Mouse (Mus musculus): ENCODE data around the gene Fscn1. TPM values are rescaled to one million over a fixed set of nuclear protein-coding genes. Genes with fewer than 3 reads are reported as not detected.

Gene Fscn1
- polyA plus RNA-seq, 1 experiment: 139 TPM

DNA sequence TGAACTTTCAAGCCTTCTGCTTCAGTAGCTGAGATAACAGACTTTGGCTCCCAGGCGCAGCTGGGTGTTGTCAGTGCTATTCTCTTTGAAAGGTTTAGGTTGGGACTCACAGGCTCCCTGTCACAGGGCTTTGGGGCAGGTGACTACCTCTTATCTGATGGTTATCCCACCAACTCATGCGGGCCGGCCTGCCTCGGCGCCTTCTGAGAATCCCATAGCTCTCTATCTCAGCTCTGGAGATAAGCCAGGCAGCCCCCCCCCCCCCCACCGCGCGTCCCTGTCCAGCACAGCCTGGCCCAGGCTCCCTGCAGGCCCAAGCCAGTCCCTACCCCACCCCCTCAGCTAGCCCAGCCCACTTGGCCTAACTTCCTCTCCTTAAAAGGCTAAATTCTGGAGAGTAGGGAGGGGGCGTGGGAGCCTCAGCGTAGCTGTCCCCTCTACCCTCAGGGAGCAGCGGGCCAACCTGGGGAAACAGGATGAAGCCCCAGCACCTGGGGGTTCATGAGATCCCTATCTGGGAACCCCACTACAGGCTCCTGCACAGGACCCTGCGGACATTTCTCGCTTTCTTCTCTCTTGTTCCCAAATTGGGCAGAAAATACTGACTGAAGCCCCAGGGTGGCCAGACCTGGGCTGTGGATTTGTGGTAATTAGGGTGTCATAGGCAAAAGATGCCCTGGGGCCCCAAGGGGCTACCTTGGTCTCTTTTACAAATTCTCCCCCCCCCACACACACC is 33.8 kb upstream of the Fscn1 start:
- Histone ChIP-seq H3K9me3 (replicated peaks; ENCODE audit: control insufficient read depth, insufficient read depth, low read length, poor library complexity, severe bottlenecking) (no peaks in the 10 kb centered on the region), H3K9ac (ENCODE audit: low read depth, poor library complexity, severe bottlenecking) (peak overlapping the region; percentile 43), H3K36me3 (ENCODE audit: control insufficient read depth, insufficient read depth, low read length, poor library complexity, severe bottlenecking) (no peaks in the 10 kb centered on the region), H3K27me3 (ENCODE audit: control insufficient read depth, insufficient read depth, low read length, poor library complexity, severe bottlenecking) (no peaks in the 10 kb centered on the region), H3K27ac (ENCODE audit: insufficient read depth, low read length) (peak overlapping the region; percentile 95; the same call in 1 of the 2 replicates), H3K4me1 (ENCODE audit: control insufficient read depth, insufficient read depth, low read length) (peaks cover 15% of the 10 kb centered on the region), H3K4me3 (ENCODE audit: low read depth, low read length) (no peak overlapping the region)
- TF ChIP-seq CTCF (IDR thresholded peaks at IDR 0.05; ENCODE audit: low read depth, low read length) (no peak), EP300 (IDR thresholded peaks at IDR 0.05; ENCODE audit: insufficient read depth, low read depth, low read length) (peak; percentile 45; the same call in 1 of the 2 replicates)

- Histone ChIP-seq H3K9me3 (replicated peaks; ENCODE audit: control insufficient read depth, insufficient read depth, low read length, poor library complexity, severe bottlenecking) (no peaks in the 10 kb centered on the region), H3K9ac (ENCODE audit: low read depth, poor library complexity, severe bottlenecking) (peak overlapping the region; percentile 43), H3K36me3 (ENCODE audit: control insufficient read depth, insufficient read depth, low read length, poor library complexity, severe bottlenecking) (no peaks in the 10 kb centered on the region), H3K27me3 (ENCODE audit: control insufficient read depth, insufficient read depth, low read length, poor library complexity, severe bottlenecking) (no peaks in the 10 kb centered on the region), H3K4me1 (ENCODE audit: control insufficient read depth, insufficient read depth, low read length) (peaks cover 17% of the 10 kb centered on the region), H3K4me3 (ENCODE audit: low read depth, low read length) (no peak overlapping the region), H3K27ac (ENCODE audit: insufficient read depth, low read length) (peak overlapping the region; percentile 82)
- TF ChIP-seq CTCF (IDR thresholded peaks at IDR 0.05; ENCODE audit: low read depth, low read length) (no peak), EP300 (IDR thresholded peaks at IDR 0.05; ENCODE audit: insufficient read depth, low read depth, low read length) (no peak), POLR2A (IDR thresholded peaks at IDR 0.05; ENCODE audit: insufficient read depth, low read length) (no peak)
Observed at GRCm38 (mm10) chr5:142926940-142927228, 33.3 kb upstream of the Fscn1 start.

DNA sequence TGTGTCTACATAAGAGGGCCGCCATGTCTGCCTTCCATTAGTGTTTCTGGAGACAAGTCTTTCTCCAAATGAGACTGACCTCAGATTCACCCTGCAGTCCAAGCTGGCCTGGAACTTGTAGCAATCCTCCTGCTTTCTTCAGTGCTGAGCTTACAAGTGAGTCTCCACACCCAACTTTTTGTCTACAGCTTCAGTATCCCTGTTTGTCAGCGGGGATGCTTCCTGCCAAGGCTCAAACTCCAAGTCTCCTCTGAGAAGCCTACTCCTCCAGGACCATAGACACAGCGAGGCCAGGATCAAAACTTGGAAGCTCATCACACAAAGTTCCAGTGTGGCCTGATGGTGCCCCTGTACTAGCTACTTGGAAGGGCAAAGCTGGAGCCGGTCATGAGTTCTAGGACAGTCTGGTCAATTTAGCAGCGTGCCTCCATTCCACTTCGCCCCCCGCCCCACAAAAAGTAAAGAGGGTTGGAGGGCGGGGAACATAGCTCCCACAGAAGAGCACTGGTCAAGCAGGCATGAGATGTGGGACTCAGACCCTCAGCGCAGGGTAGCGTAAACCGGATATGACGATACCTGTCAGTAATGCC is 32.7 kb upstream of the Fscn1 start:
- TF ChIP-seq POLR2A (IDR thresholded peaks at IDR 0.05; ENCODE audit: insufficient read depth, low read length): no peak
- TF ChIP-seq CTCF (IDR thresholded peaks at IDR 0.05; ENCODE audit: low read depth, low read length): no peak
- no peak for TF ChIP-seq EP300 (IDR thresholded peaks at IDR 0.05; ENCODE audit: insufficient read depth, low read depth, low read length)
- Histone ChIP-seq H3K4me3 (ENCODE audit: low read depth, low read length) (no peak overlapping the region), H3K9ac (ENCODE audit: low read depth, poor library complexity, severe bottlenecking) (peak overlapping the region; percentile 43; the same call in 1 of the 2 replicates), H3K4me1 (ENCODE audit: control insufficient read depth, insufficient read depth, low read length) (peaks cover 20% of the 10 kb centered on the region), H3K27ac (ENCODE audit: insufficient read depth, low read length) (peak overlapping the region; percentile 82), H3K27me3 (ENCODE audit: control insufficient read depth, insufficient read depth, low read length, poor library complexity, severe bottlenecking) (no peaks in the 10 kb centered on the region), H3K36me3 (ENCODE audit: control insufficient read depth, insufficient read depth, low read length, poor library complexity, severe bottlenecking) (no peaks in the 10 kb centered on the region), H3K9me3 (replicated peaks; ENCODE audit: control insufficient read depth, insufficient read depth, low read length, poor library complexity, severe bottlenecking) (no peaks in the 10 kb centered on the region)

DNA sequence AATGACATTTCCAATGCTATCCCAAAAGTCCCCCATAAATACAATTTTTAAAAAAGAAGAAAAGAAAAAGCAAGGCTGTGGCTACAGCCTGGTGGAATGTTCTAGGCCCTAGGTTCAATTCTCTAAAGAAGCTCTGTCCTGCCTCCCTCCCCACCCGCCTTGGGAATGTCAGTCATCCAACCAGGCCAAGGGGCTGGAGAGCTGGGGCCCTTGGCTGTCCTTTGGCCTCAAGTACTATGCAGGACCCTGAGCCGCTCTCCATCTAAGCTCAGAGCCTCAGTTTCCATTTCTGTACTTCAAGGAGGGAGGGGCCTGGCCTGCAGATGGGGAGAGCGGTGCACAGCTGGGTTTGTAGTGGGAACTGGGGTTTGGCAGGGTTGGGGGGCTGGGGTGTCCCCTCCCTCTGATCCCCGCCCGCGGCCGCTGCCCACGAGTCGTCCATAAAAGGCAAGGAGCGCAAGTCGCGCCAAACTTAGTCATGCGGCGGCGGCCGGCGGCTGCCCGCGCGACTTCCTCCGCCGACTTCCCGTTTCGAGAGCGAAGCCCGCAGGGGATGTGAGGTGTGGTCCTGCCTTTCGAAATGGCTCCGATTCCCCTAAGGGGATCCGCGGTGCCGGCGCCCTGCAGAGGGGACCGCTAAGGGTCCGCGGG is 31.3 kb upstream of the Fscn1 start:
- H3K27me3 ChIP-seq (ENCODE audit: control insufficient read depth, insufficient read depth, low read length, poor library complexity, severe bottlenecking): no peaks in the 10 kb centered on the region
- no peak for TF ChIP-seq EP300 (IDR thresholded peaks at IDR 0.05; ENCODE audit: insufficient read depth, low read depth, low read length)
- no peak for TF ChIP-seq CTCF (IDR thresholded peaks at IDR 0.05; ENCODE audit: low read depth, low read length)
- TF ChIP-seq POLR2A (IDR thresholded peaks at IDR 0.05; ENCODE audit: insufficient read depth, low read length): no peak
- no peaks in the 10 kb centered on the region for H3K9me3 ChIP-seq (replicated peaks; ENCODE audit: control insufficient read depth, insufficient read depth, low read length, poor library complexity, severe bottlenecking)
- peak overlapping the region; percentile 41 for H3K9ac ChIP-seq (ENCODE audit: low read depth, poor library complexity, severe bottlenecking)
- peak overlapping the region; percentile 84 for H3K27ac ChIP-seq (ENCODE audit: insufficient read depth, low read length)
- H3K4me1 ChIP-seq (ENCODE audit: control insufficient read depth, insufficient read depth, low read length): peaks cover 20% of the 10 kb centered on the region
- H3K36me3 ChIP-seq (ENCODE audit: control insufficient read depth, insufficient read depth, low read length, poor library complexity, severe bottlenecking): no peaks in the 10 kb centered on the region
- peak overlapping the region; percentile 69 for H3K4me3 ChIP-seq (ENCODE audit: low read depth, low read length)

- Histone ChIP-seq H3K9me3 (replicated peaks; ENCODE audit: control insufficient read depth, insufficient read depth, low read length, poor library complexity, severe bottlenecking) (no peaks in the 10 kb centered on the region), H3K9ac (ENCODE audit: low read depth, poor library complexity, severe bottlenecking) (peak overlapping the region; percentile 41), H3K4me1 (ENCODE audit: control insufficient read depth, insufficient read depth, low read length) (peaks cover 20% of the 10 kb centered on the region), H3K36me3 (ENCODE audit: control insufficient read depth, insufficient read depth, low read length, poor library complexity, severe bottlenecking) (no peaks in the 10 kb centered on the region), H3K27ac (ENCODE audit: insufficient read depth, low read length) (peak overlapping the region; percentile 84), H3K4me3 (ENCODE audit: low read depth, low read length) (peak overlapping the region; percentile 69), H3K27me3 (ENCODE audit: control insufficient read depth, insufficient read depth, low read length, poor library complexity, severe bottlenecking) (no peaks in the 10 kb centered on the region)
- TF ChIP-seq CTCF (IDR thresholded peaks at IDR 0.05; ENCODE audit: low read depth, low read length) (no peak), EP300 (IDR thresholded peaks at IDR 0.05; ENCODE audit: insufficient read depth, low read depth, low read length) (no peak), POLR2A (IDR thresholded peaks at IDR 0.05; ENCODE audit: insufficient read depth, low read length) (no peak)
Observed at GRCm38 (mm10) chr5:142929400-142929752, 30.8 kb upstream of the Fscn1 start.

- Histone ChIP-seq H3K27ac (ENCODE audit: insufficient read depth, low read length) (no peak overlapping the region), H3K9me3 (replicated peaks; ENCODE audit: control insufficient read depth, insufficient read depth, low read length, poor library complexity, severe bottlenecking) (no peaks in the 10 kb centered on the region), H3K36me3 (ENCODE audit: control insufficient read depth, insufficient read depth, low read length, poor library complexity, severe bottlenecking) (no peaks in the 10 kb centered on the region)
Observed at GRCm38 (mm10) chr5:142931241-142931745, 28.9 kb upstream of the Fscn1 start.

More at GRCm38 (mm10) chr5:142931241-142931745, 28.9 kb upstream of the Fscn1 start:
- Histone ChIP-seq H3K4me3 (ENCODE audit: low read depth, low read length) (no peak overlapping the region), H3K9ac (ENCODE audit: low read depth, poor library complexity, severe bottlenecking) (no peak overlapping the region), H3K27me3 (ENCODE audit: control insufficient read depth, insufficient read depth, low read length, poor library complexity, severe bottlenecking) (no peaks in the 10 kb centered on the region), H3K4me1 (ENCODE audit: control insufficient read depth, insufficient read depth, low read length) (peaks cover 16% of the 10 kb centered on the region)
- TF ChIP-seq EP300 (IDR thresholded peaks at IDR 0.05; ENCODE audit: insufficient read depth, low read depth, low read length) (no peak), CTCF (IDR thresholded peaks at IDR 0.05; ENCODE audit: low read depth, low read length) (no peak), POLR2A (IDR thresholded peaks at IDR 0.05; ENCODE audit: insufficient read depth, low read length) (no peak)
